Mouse (Mus musculus): Measurements from ENCODE around the gene Lbx2. TPM values are rescaled to one million over a fixed set of nuclear protein-coding genes. Genes with fewer than 3 reads are reported as not detected.

The Lbx2 gene
- polyA plus RNA-seq, 1 experiment: 0.28 TPM

GRCm38 (mm10) chr6:83134226-83134625, 48.1 kb downstream of the Lbx2 start:
- Histone ChIP-seq H3K4me3 (replicated peaks; ENCODE audit: insufficient read depth, low read depth, low read length) (no peak overlapping the region), H3K27ac (ENCODE audit: insufficient read depth, low read length) (no peak overlapping the region), H3K4me1 (ENCODE audit: control insufficient read depth, insufficient read depth, low read length) (no peaks in the 10 kb centered on the region), H3K27me3 (ENCODE audit: control insufficient read depth, insufficient read depth, low read length) (no peaks in the 10 kb centered on the region; the same call in 1 of the 2 replicates)
- 58% methylated on average over 3 of the region's 3 CpGs for WGBS
- no peak for DNase-seq
- TF ChIP-seq CTCF (IDR thresholded peaks at IDR 0.05; ENCODE audit: borderline replicate concordance, insufficient read depth, low read depth, low read length) (no peak), POLR2A (IDR thresholded peaks at IDR 0.05; ENCODE audit: borderline replicate concordance, insufficient read depth, low read length) (no peak)

- Histone ChIP-seq H3K27me3 (ENCODE audit: control insufficient read depth, insufficient read depth, low read length) (no peaks in the 10 kb centered on the region; the same call in 1 of the 2 replicates), H3K4me1 (ENCODE audit: control insufficient read depth, insufficient read depth, low read length) (no peaks in the 10 kb centered on the region), H3K27ac (ENCODE audit: insufficient read depth, low read length) (0 out of 2 replicates have a peak within 1 kb of the TSS, but pooled peaks have one; percentile 55), H3K4me3 (replicated peaks; ENCODE audit: insufficient read depth, low read depth, low read length) (no peak within 1 kb of the TSS)
- 68% methylated on average over 7 of the region's 7 CpGs for WGBS
- TF ChIP-seq POLR2A (IDR thresholded peaks at IDR 0.05; ENCODE audit: borderline replicate concordance, insufficient read depth, low read length) (no peak), CTCF (IDR thresholded peaks at IDR 0.05; ENCODE audit: borderline replicate concordance, insufficient read depth, low read depth, low read length) (no peak)
- no peak for DNase-seq
Measured at GRCm38 (mm10) chr6:83134951-83135513, 48.9 kb downstream of the Lbx2 start, which contains the start of gene Rtkn. TSS of gene Rtkn (plus strand) at chr6:83135463.

GRCm38 (mm10) chr6:83135571-83136161, 49.5 kb downstream of the Lbx2 start:
- no peak for DNase-seq
- no peak overlapping the region for H3K27ac ChIP-seq (ENCODE audit: insufficient read depth, low read length)
- no peaks in the 10 kb centered on the region; the same call in 1 of the 2 replicates for H3K27me3 ChIP-seq (ENCODE audit: control insufficient read depth, insufficient read depth, low read length)
- WGBS: 9% methylated on average over 37 of the region's 37 CpGs
- H3K4me1 ChIP-seq (ENCODE audit: control insufficient read depth, insufficient read depth, low read length): no peaks in the 10 kb centered on the region
- no peak overlapping the region for H3K4me3 ChIP-seq (replicated peaks; ENCODE audit: insufficient read depth, low read depth, low read length)
- no peak for TF ChIP-seq CTCF (IDR thresholded peaks at IDR 0.05; ENCODE audit: borderline replicate concordance, insufficient read depth, low read depth, low read length)
- no peak for TF ChIP-seq POLR2A (IDR thresholded peaks at IDR 0.05; ENCODE audit: borderline replicate concordance, insufficient read depth, low read length)

GRCm38 (mm10) chr6:83136291-83136880, 50.2 kb downstream of the Lbx2 start:
- WGBS: 48% methylated on average over 5 of the region's 5 CpGs
- H3K4me1 ChIP-seq (ENCODE audit: control insufficient read depth, insufficient read depth, low read length): no peaks in the 10 kb centered on the region
- peak overlapping the region; percentile 28 for H3K4me3 ChIP-seq (replicated peaks; ENCODE audit: insufficient read depth, low read depth, low read length)
- H3K27me3 ChIP-seq (ENCODE audit: control insufficient read depth, insufficient read depth, low read length): no peaks in the 10 kb centered on the region; the same call in 1 of the 2 replicates
- H3K27ac ChIP-seq (ENCODE audit: insufficient read depth, low read length): peak overlapping the region; percentile 55; the same call in 1 of the 2 replicates
- TF ChIP-seq CTCF (IDR thresholded peaks at IDR 0.05; ENCODE audit: borderline replicate concordance, insufficient read depth, low read depth, low read length) (no peak), POLR2A (IDR thresholded peaks at IDR 0.05; ENCODE audit: borderline replicate concordance, insufficient read depth, low read length) (no peak)
- DNase-seq: no peak

- Histone ChIP-seq H3K4me1 (ENCODE audit: control insufficient read depth, insufficient read depth, low read length) (no peaks in the 10 kb centered on the region), H3K27ac (ENCODE audit: insufficient read depth, low read length) (peak overlapping the region; percentile 55; the same call in 1 of the 2 replicates), H3K27me3 (ENCODE audit: control insufficient read depth, insufficient read depth, low read length) (no peaks in the 10 kb centered on the region; the same call in 1 of the 2 replicates), H3K4me3 (replicated peaks; ENCODE audit: insufficient read depth, low read depth, low read length) (peak overlapping the region; percentile 41)
- DNase-seq: no peak
- WGBS: 14% methylated on average over 24 of the region's 26 CpGs
- TF ChIP-seq CTCF (IDR thresholded peaks at IDR 0.05; ENCODE audit: borderline replicate concordance, insufficient read depth, low read depth, low read length) (no peak), POLR2A (IDR thresholded peaks at IDR 0.05; ENCODE audit: borderline replicate concordance, insufficient read depth, low read length) (no peak)
Measured at GRCm38 (mm10) chr6:83136881-83137575, 50.9 kb downstream of the Lbx2 start.

- TF ChIP-seq CTCF (IDR thresholded peaks at IDR 0.05; ENCODE audit: borderline replicate concordance, insufficient read depth, low read depth, low read length): no peak
- no peak for TF ChIP-seq POLR2A (IDR thresholded peaks at IDR 0.05; ENCODE audit: borderline replicate concordance, insufficient read depth, low read length)
- no peaks in the 10 kb centered on the region; the same call in 1 of the 2 replicates for H3K27me3 ChIP-seq (ENCODE audit: control insufficient read depth, insufficient read depth, low read length)
- H3K4me3 ChIP-seq (replicated peaks; ENCODE audit: insufficient read depth, low read depth, low read length): peak overlapping the region; percentile 41
- no peaks in the 10 kb centered on the region for H3K4me1 ChIP-seq (ENCODE audit: control insufficient read depth, insufficient read depth, low read length)
- 4% methylated on average over 12 of the region's 12 CpGs for WGBS
- DNase-seq: peak in 1 of 2 experiments; percentile 58
- peak overlapping the region; percentile 51; the same call in 1 of the 2 replicates for H3K27ac ChIP-seq (ENCODE audit: insufficient read depth, low read length)
Measured at GRCm38 (mm10) chr6:83137576-83137950, 51.4 kb downstream of the Lbx2 start.

Other genes with a start within 250 kb of the Lbx2 start
- 44.7 and 52.5 TPM in 2 replicates for gene Sema4f, start 146.6 kb upstream of the Lbx2 start, polyA plus RNA-seq (2012; rRNA removed)
- gene M1ap, start 139.5 kb upstream of the Lbx2 start, polyA plus RNA-seq (2012; rRNA removed): 0.11 and 0.21 TPM in 2 replicates
- 1.7 and 2.1 TPM in 2 replicates for gene Dok1, start 52.9 kb upstream of the Lbx2 start, polyA plus RNA-seq (2012; rRNA removed)
- gene Loxl3, start 52.2 kb upstream of the Lbx2 start, polyA plus RNA-seq (2012; rRNA removed): 3.5 and 3.8 TPM in 2 replicates
- gene Aup1, start 31.8 kb upstream of the Lbx2 start, polyA plus RNA-seq (2012; rRNA removed): 271 and 276 TPM in 2 replicates
- 57.6 and 58.2 TPM in 2 replicates for gene Htra2, start 31.1 kb upstream of the Lbx2 start, polyA plus RNA-seq (2012; rRNA removed)
- 0.92 and 0.93 TPM in 2 replicates for gene Dqx1, start 28.5 kb upstream of the Lbx2 start, polyA plus RNA-seq (2012; rRNA removed)
- gene Tlx2, start 16.1 kb upstream of the Lbx2 start, polyA plus RNA-seq (2012; rRNA removed): not detected in 2 replicates
- 57.5 and 61.6 TPM in 2 replicates for gene Pcgf1, start 8.5 kb upstream of the Lbx2 start, polyA plus RNA-seq (2012; rRNA removed)
- 9.1 and 12.4 TPM in 2 replicates for gene Ccdc142, start 15.2 kb downstream of the Lbx2 start, polyA plus RNA-seq (2012; rRNA removed)
- 9.9 TPM in 2 replicates for gene Gm42688, start 15.2 kb downstream of the Lbx2 start, polyA plus RNA-seq (2012; rRNA removed)
- 109 and 114 TPM in 2 replicates for gene Mrpl53, start 22.7 kb downstream of the Lbx2 start, polyA plus RNA-seq (2012; rRNA removed)
- 31.7 and 33.5 TPM in 2 replicates for gene Mogs, start 29.1 kb downstream of the Lbx2 start, polyA plus RNA-seq (2012; rRNA removed)
- gene Wbp1, start 35.2 kb downstream of the Lbx2 start, polyA plus RNA-seq (2012; rRNA removed): 88.2 and 93.1 TPM in 2 replicates
- gene Ino80b, start 39.1 kb downstream of the Lbx2 start, polyA plus RNA-seq (2012; rRNA removed): 25.1 and 25.3 TPM in 2 replicates
- gene Rtkn, start 49.1 kb downstream of the Lbx2 start, polyA plus RNA-seq (2012; rRNA removed): 88.8 and 97.2 TPM in 2 replicates
- 22.7 and 29.1 TPM in 2 replicates for gene Wdr54, start 70.0 kb downstream of the Lbx2 start, polyA plus RNA-seq (2012; rRNA removed)
- gene 1700003E16Rik, start 70.0 kb downstream of the Lbx2 start, polyA plus RNA-seq (2012; rRNA removed): 6.6 and 8.1 TPM in 2 replicates
- 394 and 406 TPM in 2 replicates for gene Dctn1, start 79.6 kb downstream of the Lbx2 start, polyA plus RNA-seq (2012; rRNA removed)
- 2.8 and 5.8 TPM in 2 replicates for gene Slc4a5, start 133.5 kb downstream of the Lbx2 start, polyA plus RNA-seq (2012; rRNA removed)
- 13.6 and 15.4 TPM in 2 replicates for gene Mthfd2, start 239.5 kb downstream of the Lbx2 start, polyA plus RNA-seq (2012; rRNA removed)
- 16.0 and 16.3 TPM in 2 replicates for gene Mob1a, start 239.6 kb downstream of the Lbx2 start, polyA plus RNA-seq (2012; rRNA removed)